Comparison of ENCODE assay signal across 15 mouse cellular contexts in the genomic region with DNA sequence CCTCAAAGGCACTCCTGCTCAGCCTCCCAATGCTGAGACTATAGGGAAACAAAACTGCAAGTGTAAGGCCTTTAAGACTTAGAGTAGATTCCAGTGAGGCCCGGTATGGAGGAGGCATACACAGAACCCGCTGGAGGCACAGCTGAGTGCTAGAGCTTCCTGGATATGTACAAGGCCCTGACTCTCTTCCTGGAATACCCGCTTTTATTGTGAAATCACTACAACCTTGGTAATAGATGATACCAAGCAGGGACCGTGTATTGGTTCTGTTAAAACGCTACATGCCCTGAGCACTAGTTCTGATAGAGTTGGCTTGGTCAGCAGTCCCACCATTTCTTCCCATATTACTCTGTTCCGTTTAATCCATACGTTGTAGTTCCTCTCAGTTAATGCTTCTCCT.
"Had no signal": no experiment of that assay in that cellular context is flagged by ENCODE, and none has a peak within 500 bp of the region (broad histone marks: within the 10 kb centered on the region; RNA-seq: fewer than 3 reads in every experiment).

No protein-coding gene starts in this region.

- DNase-seq: cerebellum, adult 8-10 months; cerebellum, adult 9-10 months; cerebellum, adult 9-11 months; cerebellum, postnatal 10 days; cerebellum, postnatal 14 days; cerebellum, postnatal 25 days; cerebellum, postnatal 36 days; embryo, embryonic 11 days; forebrain, postnatal 0 days; gastrocnemius, adult 2 months; gastrocnemius, postnatal 10 days; gastrocnemius, postnatal 14 days; gastrocnemius, postnatal 25 days; gastrocnemius, postnatal 36 days; heart, adult 2 months had no signal
